Mouse (Mus musculus) embryonic fibroblast, embryonic 13.5 days (primary cell): ENCODE measurements around the gene Gm12166.

Experiments used
- CTCF ChIP-seq: IDR thresholded peaks from 2 replicates; pipeline ENCODE4 v1.5.1; 2011; ENCODE audit warnings: mild to moderate bottlenecking, control low read depth, low read length, moderate library complexity, borderline replicate concordance; ENCODE audit not compliant: insufficient read depth
- POLR2A ChIP-seq: IDR thresholded peaks from 2 replicates; pipeline ENCODE4 v1.6.1; 2011; ENCODE audit warnings: low read depth, mild to moderate bottlenecking, control low read depth, low read length, moderate library complexity

DNA sequence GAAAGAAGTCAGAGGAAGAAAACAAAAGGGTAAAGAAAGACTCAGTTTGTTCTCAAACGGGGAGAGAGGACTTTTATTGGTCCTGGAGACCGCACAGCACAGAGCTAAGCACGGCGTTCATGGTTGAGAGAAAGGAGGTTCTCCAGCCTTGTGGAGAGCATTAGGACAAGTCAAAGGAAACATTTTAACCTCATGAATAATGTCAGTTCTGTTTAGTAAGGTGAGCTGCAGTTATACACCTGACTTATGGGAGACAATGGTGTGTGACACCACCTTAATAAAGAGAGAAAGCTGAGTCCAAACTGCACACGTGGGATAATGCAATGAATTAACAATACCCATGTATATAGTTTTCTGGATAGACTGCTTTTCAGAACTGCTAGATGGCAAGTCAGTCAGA, 7.3 kb downstream of the Gm12166 start:
- TF ChIP-seq CTCF (no peak), POLR2A (no peak)
